Mouse (Mus musculus) neural tube, embryonic 12.5 days (tissue): ENCODE measurements at regions not wholly inside any gene's neighbourhood (a gene's known extent, or its start where the extent isn't known, plus 50 kb on each side); places are given as distances from the start of the nearest gene placed in this dataset.
"Not testable (repeated sequence)": the region's sequence is repeated elsewhere in the genome, so short reads cannot be mapped to it uniquely, and the experiment has no call there.

Experiments
- ATAC-seq: fragments of 200-750 bp; cut with Nextera tagmentation; 2 replicates; pipeline ENCODE4 v1.8.0; 2017; ENCODE audit warnings: low read depth, mild to moderate bottlenecking, moderate TSS enrichment, moderate library complexity; ENCODE audit not compliant: low FRiP score
- H3K27ac ChIP-seq: fragments of 300-500 bp; sonication (generic); 2 replicates; pipeline ENCODE4 v1.5.1; 2016
- H3K27me3 ChIP-seq: fragments of 300-500 bp; sonication (generic); replicated peaks from 2 replicates; pipeline ENCODE4 v1.6.1; 2016; ENCODE audit warnings: mild to moderate bottlenecking
- H3K36me3 ChIP-seq: fragments of 300-500 bp; sonication (generic); 2 replicates; pipeline ENCODE4 v1.6.1; 2016; ENCODE audit warnings: mild to moderate bottlenecking
- H3K4me1 ChIP-seq: fragments of 300-500 bp; sonication (generic); 2 replicates; pipeline ENCODE4 v1.6.1; 2016
- H3K4me2 ChIP-seq: fragments of 300-500 bp; sonication (generic); replicated peaks from 2 replicates; pipeline ENCODE4 v1.6.1; 2016; ENCODE audit warnings: mild to moderate bottlenecking
- H3K4me3 ChIP-seq: fragments of 300-500 bp; sonication (generic); 2 replicates; pipeline ENCODE4 v1.5.1; 2016
- H3K9ac ChIP-seq: fragments of 300-500 bp; sonication (generic); 2 replicates; pipeline ENCODE4 v1.6.1; 2016; ENCODE audit warnings: mild to moderate bottlenecking
- H3K9me3 ChIP-seq: fragments of 300-500 bp; sonication (generic); 2 replicates; pipeline ENCODE4 v1.6.1; 2016; ENCODE audit warnings: mild to moderate bottlenecking
- WGBS: fragments of 180-500 bp; shearing (Covaris S2); methylation state at CpG from one replicate; pipeline ENCODE4 v1.1.7; 2016; 5-methylcytosine and 5-hydroxymethylcytosine counted together

DNA sequence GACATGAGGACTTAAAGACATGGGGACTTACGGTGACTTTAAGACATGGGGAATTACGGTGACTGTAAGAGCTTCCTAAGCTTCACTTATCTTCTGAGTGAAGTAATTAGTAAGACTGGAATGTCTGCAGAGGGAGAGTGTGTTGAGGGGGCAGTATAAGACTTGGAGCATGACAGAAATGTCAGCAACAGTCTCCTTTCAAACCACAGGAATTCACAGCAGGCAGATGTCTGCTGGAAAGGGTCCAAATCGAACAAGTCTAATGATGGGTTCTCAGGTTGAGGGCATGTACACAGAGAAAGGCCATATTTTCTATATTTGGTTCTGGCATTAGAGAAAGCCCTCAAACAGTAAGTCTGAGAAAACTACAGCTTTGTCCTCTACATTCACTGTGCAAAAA is 705.2 kb downstream of the Rapgef2 start:
- no peak overlapping the region for H3K27ac ChIP-seq
- ATAC-seq = no peak
- no peak overlapping the region for H3K4me3 ChIP-seq
- no peak overlapping the region for H3K4me2 ChIP-seq
- no peaks in the 10 kb centered on the region for H3K9me3 ChIP-seq
- 63% methylated on average over 3 of the region's 3 CpGs for WGBS
- no peaks in the 10 kb centered on the region for H3K36me3 ChIP-seq
- peaks cover 3% of the 10 kb centered on the region; the same call in 1 of the 2 replicates for H3K4me1 ChIP-seq
- H3K27me3 ChIP-seq = no peaks in the 10 kb centered on the region
- no peak overlapping the region for H3K9ac ChIP-seq

GRCm38 (mm10) chr3:78575667-78576464 is 710.5 kb downstream of the Rapgef2 start:
- no peak overlapping the region for H3K27ac ChIP-seq
- H3K9ac ChIP-seq = no peak overlapping the region
- ATAC-seq = no peak
- H3K4me1 ChIP-seq = no peaks in the 10 kb centered on the region
- no peak overlapping the region for H3K4me2 ChIP-seq
- 35% methylated on average over 2 of the region's 2 CpGs for WGBS
- no peaks in the 10 kb centered on the region for H3K27me3 ChIP-seq
- H3K4me3 ChIP-seq = no peak overlapping the region
- no peaks in the 10 kb centered on the region for H3K9me3 ChIP-seq
- no peaks in the 10 kb centered on the region for H3K36me3 ChIP-seq

- Histone ChIP-seq H3K27me3 (no peaks in the 10 kb centered on the region), H3K27ac (no peak overlapping the region), H3K9ac (no peak overlapping the region), H3K36me3 (no peaks in the 10 kb centered on the region), H3K4me1 (no peaks in the 10 kb centered on the region), H3K9me3 (no peaks in the 10 kb centered on the region), H3K4me3 (no peak overlapping the region), H3K4me2 (no peak overlapping the region)
- 78% methylated on average over 3 of the region's 3 CpGs for WGBS
- ATAC-seq = no peak
These were observed 711.5 kb downstream of the Rapgef2 start for GRCm38 (mm10) chr3:78574807-78575206.

- Histone ChIP-seq H3K4me2 (no peak overlapping the region), H3K27me3 (no peaks in the 10 kb centered on the region), H3K4me3 (no peak overlapping the region), H3K9me3 (no peaks in the 10 kb centered on the region), H3K27ac (no peak overlapping the region), H3K9ac (no peak overlapping the region), H3K4me1 (no peaks in the 10 kb centered on the region), H3K36me3 (no peaks in the 10 kb centered on the region)
- ATAC-seq = no peak
- WGBS = 88% methylated on average over 6 of the region's 6 CpGs
These were observed 713.0 kb downstream of the Rapgef2 start for GRCm38 (mm10) chr3:78573299-78573698.

GRCm38 (mm10) chr3:78564926-78565325 is 721.4 kb downstream of the Rapgef2 start:
- not testable (repeated sequence) for H3K9ac ChIP-seq, H3K9me3 ChIP-seq, H3K4me2 ChIP-seq, H3K27me3 ChIP-seq, H3K4me3 ChIP-seq, H3K27ac ChIP-seq, H3K4me1 ChIP-seq, ATAC-seq, H3K36me3 ChIP-seq
